Mouse (Mus musculus) lung, embryonic 16.5 days (tissue): ENCODE results near the gene Ubb. TPM values are rescaled to one million over a fixed set of nuclear protein-coding genes. Genes with fewer than 3 reads are reported as not detected.

Experiments
- ATAC-seq: fragments of 200-750 bp; cut with Nextera tagmentation; 2 replicates; pipeline ENCODE4 v1.8.0; 2017; ENCODE audit warnings: low read depth, mild to moderate bottlenecking, moderate library complexity
- H3K27ac ChIP-seq: fragments of 300-500 bp; sonication (generic); 2 replicates; pipeline ENCODE4 v1.5.1; 2014; ENCODE audit warnings: mild to moderate bottlenecking, control low read depth, low read length
- H3K27me3 ChIP-seq: fragments of 300-500 bp; sonication (generic); 2 replicates; pipeline ENCODE4 v1.6.1; 2014; ENCODE audit warnings: low read depth, low read length, mixed read lengths; ENCODE audit not compliant: control insufficient read depth, insufficient read depth
- H3K36me3 ChIP-seq: fragments of 300-500 bp; sonication (generic); 2 replicates; pipeline ENCODE4 v1.6.1; 2014; ENCODE audit warnings: low read length; ENCODE audit not compliant: control insufficient read depth, insufficient read depth
- H3K4me1 ChIP-seq: fragments of 300-500 bp; sonication (generic); replicated peaks from 2 replicates; pipeline ENCODE4 v1.6.1; 2014; ENCODE audit warnings: low read length, mixed read lengths; ENCODE audit not compliant: control insufficient read depth, insufficient read depth
- H3K4me2 ChIP-seq: fragments of 300-500 bp; sonication (generic); 2 replicates; pipeline ENCODE4 v1.6.1; 2014; ENCODE audit warnings: low read depth, low read length, control low read depth
- H3K4me3 ChIP-seq: fragments of 300-500 bp; sonication (generic); 2 replicates; pipeline ENCODE4 v1.5.1; 2014; ENCODE audit warnings: mild to moderate bottlenecking, low read length, control low read depth
- H3K9ac ChIP-seq: fragments of 300-500 bp; sonication (generic); 2 replicates; pipeline ENCODE4 v1.6.1; 2014; ENCODE audit warnings: low read length, control low read depth
- H3K9me3 ChIP-seq: fragments of 300-500 bp; sonication (generic); 2 replicates; pipeline ENCODE4 v1.6.1; 2016; ENCODE audit warnings: low read length; ENCODE audit not compliant: control insufficient read depth
- WGBS: fragments of 180-500 bp; shearing (Covaris S2); extraction: QIAGEN DNeasy Blood & Tissue Kit; methylation state at CpG from one replicate; pipeline ENCODE4 v1.1.7; 2014; 5-methylcytosine and 5-hydroxymethylcytosine counted together
- polyA plus RNA-seq: library from polyadenylated mRNA; unstranded; fragments of >200 nt; fragmentation: Nextera tagmentation; extraction: Ambion mirVana; gene quantifications from 2 replicates; pipeline ENCODE4 v1.2.1, GENCODE M21; 2015

Ubb gene
- polyA plus RNA-seq, 1 experiment from 2014 or later: 3,189 TPM

DNA sequence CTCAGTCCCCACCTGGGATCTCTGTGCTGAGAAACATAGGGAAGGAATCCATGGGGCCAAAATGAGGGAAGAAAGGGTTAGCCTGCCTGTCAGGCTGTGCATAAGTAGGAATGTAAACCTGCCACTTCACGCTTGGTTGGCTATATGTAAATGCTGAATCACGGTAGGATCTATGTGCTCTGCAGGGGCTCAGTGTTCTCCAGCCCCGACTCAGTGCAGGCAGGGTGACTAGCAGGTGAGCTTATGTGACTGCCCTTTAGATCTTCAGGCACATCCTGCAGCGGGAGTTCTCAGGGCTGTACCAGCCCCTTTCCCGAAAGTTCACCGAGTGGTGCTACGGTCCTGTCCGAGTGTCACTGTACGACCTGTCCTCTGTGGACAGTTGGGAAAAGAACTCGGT, 38.4 kb downstream of the Ubb start:
- H3K4me1 ChIP-seq: no peaks in the 10 kb centered on the region; the same call in 1 of the 2 replicates
- no peak overlapping the region for H3K27ac ChIP-seq
- H3K36me3 ChIP-seq: no peaks in the 10 kb centered on the region
- H3K4me3 ChIP-seq: no peak overlapping the region
- H3K27me3 ChIP-seq: no peaks in the 10 kb centered on the region
- WGBS: 76% methylated on average over 10 of the region's 10 CpGs
- H3K9me3 ChIP-seq: no peaks in the 10 kb centered on the region
- ATAC-seq: no peak
- H3K4me2 ChIP-seq: no peak overlapping the region
- H3K9ac ChIP-seq: no peak overlapping the region

DNA sequence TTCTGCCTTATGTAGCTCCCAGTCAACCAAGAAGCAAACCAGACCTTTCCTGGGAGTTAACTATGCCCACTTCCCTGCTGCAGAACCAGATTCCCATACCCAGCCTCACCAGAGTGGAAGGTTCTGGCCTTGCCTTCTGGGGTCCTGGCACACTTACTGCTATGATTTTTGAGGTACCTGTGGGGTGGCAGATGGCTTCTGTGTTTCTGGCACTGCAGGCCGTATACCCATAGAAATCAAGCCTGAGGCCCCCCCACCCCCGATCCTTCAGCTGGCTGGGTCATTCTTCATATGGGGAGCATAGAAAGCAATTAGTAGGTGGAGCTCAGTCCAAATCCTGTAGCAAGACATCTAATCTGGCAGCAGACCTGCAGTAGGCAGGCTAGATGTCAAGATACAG, 40.1 kb downstream of the Ubb start:
- no peak overlapping the region for H3K4me3 ChIP-seq
- H3K9me3 ChIP-seq: no peaks in the 10 kb centered on the region
- WGBS: 82% methylated on average over 2 of the region's 2 CpGs
- H3K4me1 ChIP-seq: no peaks in the 10 kb centered on the region
- H3K4me2 ChIP-seq: no peak overlapping the region
- H3K9ac ChIP-seq: no peak overlapping the region
- ATAC-seq: no peak
- no peaks in the 10 kb centered on the region for H3K27me3 ChIP-seq
- no peak overlapping the region for H3K27ac ChIP-seq
- no peaks in the 10 kb centered on the region for H3K36me3 ChIP-seq

DNA sequence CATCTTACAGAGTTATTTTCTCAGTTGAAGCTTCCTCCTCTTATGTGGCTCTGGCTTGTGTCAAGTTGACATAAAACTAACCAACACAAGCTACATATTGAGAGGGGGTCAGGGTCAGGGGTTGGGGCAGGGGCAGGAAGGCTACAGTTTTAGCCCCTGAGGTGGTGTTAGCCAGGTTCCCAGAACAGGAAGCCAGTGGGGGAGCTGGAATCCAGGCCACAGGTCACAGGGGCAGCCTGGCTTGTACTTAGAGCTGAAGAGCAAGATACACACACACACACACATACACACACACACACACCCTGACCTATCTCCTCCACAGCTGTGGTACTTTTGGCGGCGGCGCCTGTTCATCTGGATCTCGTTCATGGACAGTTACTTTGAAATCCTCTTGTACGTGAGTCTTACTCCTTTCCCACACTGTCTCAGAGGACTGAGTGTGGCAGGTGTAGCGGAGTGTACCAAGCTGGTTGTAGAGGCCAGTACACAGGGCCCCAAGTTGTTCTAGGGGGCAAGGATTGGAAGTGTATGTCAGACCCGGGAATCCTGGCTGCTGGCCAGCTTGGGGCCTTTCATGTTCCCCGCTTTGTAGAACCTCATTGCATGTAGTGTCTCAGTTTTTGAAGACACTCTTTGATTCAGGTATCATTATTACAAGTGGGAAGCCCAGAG, 41.1 kb downstream of the Ubb start:
- 54% methylated on average over 8 of the region's 8 CpGs for WGBS
- Histone ChIP-seq H3K9ac (no peak overlapping the region), H3K4me3 (no peak overlapping the region), H3K36me3 (no peaks in the 10 kb centered on the region), H3K27me3 (no peaks in the 10 kb centered on the region), H3K9me3 (no peaks in the 10 kb centered on the region), H3K4me1 (no peaks in the 10 kb centered on the region), H3K4me2 (no peak overlapping the region), H3K27ac (no peak overlapping the region)
- peak; percentile 57 for ATAC-seq

DNA sequence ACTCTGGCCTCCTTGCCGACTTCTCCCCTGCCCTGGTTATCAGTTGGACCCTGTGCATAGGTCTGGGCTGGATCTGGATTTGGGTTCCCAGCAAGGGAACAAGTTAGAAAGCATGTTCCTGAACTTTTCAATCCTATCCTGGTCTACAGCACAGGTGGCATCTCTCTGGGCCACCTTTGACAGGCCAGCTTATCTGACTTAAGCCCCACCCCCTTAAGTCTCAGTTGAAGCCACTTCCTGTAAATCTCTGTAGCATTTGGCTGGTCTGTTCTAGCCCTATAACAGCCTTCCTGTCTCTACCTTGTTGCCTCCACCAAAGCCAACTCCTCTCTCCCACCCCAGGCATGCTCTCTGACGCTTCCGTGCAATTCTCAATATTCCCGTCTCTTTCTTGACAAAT, 47.6 kb downstream of the Ubb start:
- H3K9me3 ChIP-seq: no peaks in the 10 kb centered on the region
- H3K4me3 ChIP-seq: no peak overlapping the region
- peak overlapping the region; percentile 34; the same call in 1 of the 2 replicates for H3K9ac ChIP-seq
- no peak for ATAC-seq
- no peak overlapping the region for H3K4me2 ChIP-seq
- H3K27me3 ChIP-seq: no peaks in the 10 kb centered on the region
- H3K27ac ChIP-seq: no peak overlapping the region
- no peaks in the 10 kb centered on the region for H3K36me3 ChIP-seq
- 47% methylated on average over 4 of the region's 4 CpGs for WGBS
- peaks cover 15% of the 10 kb centered on the region for H3K4me1 ChIP-seq

DNA sequence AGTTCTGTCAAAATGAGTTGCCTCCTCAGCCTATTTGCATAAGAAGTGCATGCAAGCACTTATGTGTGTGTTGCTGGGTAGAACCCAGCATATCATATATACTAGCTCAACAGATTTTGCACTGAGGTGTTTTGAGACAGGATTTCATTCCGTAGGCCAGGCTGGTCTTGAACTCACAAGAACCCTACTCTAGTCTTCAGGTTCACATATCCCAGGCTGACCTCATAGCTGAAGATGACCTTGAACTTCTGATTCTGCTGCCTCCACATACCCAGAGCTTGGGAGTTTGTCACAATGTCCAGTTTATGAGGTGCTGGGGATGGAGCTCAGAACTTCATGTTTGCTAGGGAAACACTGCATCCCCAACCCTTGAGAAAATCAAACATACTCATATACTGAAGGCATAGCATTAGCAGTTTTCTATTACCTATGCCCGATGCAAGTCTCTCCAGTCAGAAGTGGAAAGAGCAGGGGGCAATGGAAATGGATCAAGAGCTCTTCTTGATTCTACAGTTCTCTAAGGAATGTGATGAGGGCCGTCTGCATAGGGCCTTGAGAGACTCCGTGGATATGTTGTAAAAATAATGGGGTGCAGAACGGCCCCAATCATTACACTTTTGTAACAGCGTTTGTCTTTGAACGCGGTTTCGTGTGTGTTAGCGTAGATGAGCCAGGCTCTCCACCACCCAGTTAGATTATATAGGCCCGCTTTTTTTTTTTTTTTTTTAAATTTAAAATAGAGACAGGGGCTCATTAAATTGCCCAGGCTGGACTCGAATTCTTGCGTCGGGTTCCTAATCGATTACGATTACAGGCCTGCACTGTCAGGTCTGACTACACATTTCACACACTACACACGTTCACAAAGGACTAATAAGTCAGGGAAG, 51.0 kb downstream of the Ubb start:
- ATAC-seq: peak; percentile 2; the same call in 1 of the 2 replicates
- peak overlapping the region; percentile 75 for H3K9ac ChIP-seq
- no peaks in the 10 kb centered on the region for H3K27me3 ChIP-seq
- H3K4me1 ChIP-seq: peaks cover 38% of the 10 kb centered on the region
- peaks cover 26% of the 10 kb centered on the region for H3K36me3 ChIP-seq
- H3K4me3 ChIP-seq: peak overlapping the region; percentile 81
- no peaks in the 10 kb centered on the region for H3K9me3 ChIP-seq
- 8% methylated on average over 17 of the region's 17 CpGs for WGBS
- H3K27ac ChIP-seq: peak overlapping the region; percentile 85
- H3K4me2 ChIP-seq: peak overlapping the region; percentile 67

Other genes starting within 250 kb of the Ubb start
- 9.3 and 10.5 TPM in 2 replicates for gene Pigl, start 92.7 kb upstream of the Ubb start, polyA plus RNA-seq
- gene Ncor1, start 92.6 kb upstream of the Ubb start, polyA plus RNA-seq: 55.8 and 65.8 TPM in 2 replicates
- gene Cenpv, start 11.9 kb upstream of the Ubb start, polyA plus RNA-seq: 7.9 and 9.0 TPM in 2 replicates
- 4.8 and 4.9 TPM in 2 replicates for gene Trpv2, start 23.3 kb downstream of the Ubb start, polyA plus RNA-seq
- 10.6 and 11.8 TPM in 2 replicates for gene Lrrc75a, start 97.4 kb downstream of the Ubb start, polyA plus RNA-seq
- 34.6 and 38.1 TPM in 2 replicates for gene Mmgt2, start 97.5 kb downstream of the Ubb start, polyA plus RNA-seq
- 5.4 and 5.8 TPM in 2 replicates for gene Zfp287, start 180.7 kb downstream of the Ubb start, polyA plus RNA-seq
- gene Gm10428, start 201.9 kb downstream of the Ubb start, polyA plus RNA-seq: not detected in 2 replicates
- 14.8 and 14.9 TPM in 2 replicates for gene Zfp286, start 238.3 kb downstream of the Ubb start, polyA plus RNA-seq